Mouse (Mus musculus) hindbrain, embryonic 11.5 days (tissue): ENCODE measurements at regions not wholly inside any gene's neighbourhood (a gene's known extent, or its start where the extent isn't known, plus 50 kb on each side); places are given as distances from the start of the nearest gene placed in this dataset.
"Not testable (repeated sequence)": the region's sequence is repeated elsewhere in the genome, so short reads cannot be mapped to it uniquely, and the experiment has no call there.

Experiments used
- ATAC-seq: fragments of 200-750 bp; cut with Nextera tagmentation; 2 replicates; pipeline ENCODE4 v1.8.0; 2017; ENCODE audit warnings: mild to moderate bottlenecking, moderate TSS enrichment, moderate library complexity; ENCODE audit not compliant: low FRiP score
- DNase-seq: peaks from one replicate; pipeline ENCODE4 v3.0.0-alpha.2; 2015; ENCODE audit warnings: low spot score
- H3K27ac ChIP-seq: fragments of 300-500 bp; sonication (generic); 2 replicates; pipeline ENCODE4 v1.5.1; 2014; ENCODE audit warnings: mild to moderate bottlenecking, low read depth, low read length
- H3K27me3 ChIP-seq: fragments of 300-500 bp; sonication (generic); 2 replicates; pipeline ENCODE4 v1.6.1; 2014; ENCODE audit warnings: mild to moderate bottlenecking, low read length, moderate library complexity, mixed read lengths; ENCODE audit not compliant: control insufficient read depth, insufficient read depth
- H3K36me3 ChIP-seq: fragments of 300-500 bp; sonication (generic); 2 replicates; pipeline ENCODE4 v1.6.1; 2014; ENCODE audit warnings: mild to moderate bottlenecking, low read length, moderate library complexity, mixed read lengths; ENCODE audit not compliant: control insufficient read depth, insufficient read depth
- H3K4me1 ChIP-seq: fragments of 300-500 bp; sonication (generic); replicated peaks from 2 replicates; pipeline ENCODE4 v1.6.1; 2014; ENCODE audit warnings: low read length, mixed read lengths; ENCODE audit not compliant: control insufficient read depth, insufficient read depth
- H3K4me2 ChIP-seq: fragments of 300-500 bp; sonication (generic); replicated peaks from 2 replicates; pipeline ENCODE4 v1.6.1; 2014; ENCODE audit warnings: mild to moderate bottlenecking, low read depth, low read length
- H3K4me3 ChIP-seq: fragments of 300-500 bp; sonication (generic); 2 replicates; pipeline ENCODE4 v1.5.1; 2014; ENCODE audit warnings: low read depth, low read length
- H3K9ac ChIP-seq: fragments of 300-500 bp; sonication (generic); 2 replicates; pipeline ENCODE4 v1.6.1; 2014; ENCODE audit warnings: low read depth, low read length
- H3K9me3 ChIP-seq: fragments of 300-500 bp; sonication (generic); 2 replicates; pipeline ENCODE4 v1.6.1; 2016; ENCODE audit warnings: low read length; ENCODE audit not compliant: control insufficient read depth
- WGBS: fragments of 180-500 bp; shearing (Covaris S2); extraction: QIAGEN DNeasy Blood & Tissue Kit; methylation state at CpG from one replicate; pipeline ENCODE4 v1.1.7; 2014; 5-methylcytosine and 5-hydroxymethylcytosine counted together

GRCm38 (mm10) chr1:181262496-181262895, 50.7 kb upstream of the Wdr26 start:
- Histone ChIP-seq H3K36me3 (no peaks in the 10 kb centered on the region), H3K4me3 (no peak overlapping the region), H3K4me1 (no peaks in the 10 kb centered on the region), H3K27ac (no peak overlapping the region), H3K27me3 (no peaks in the 10 kb centered on the region), H3K9ac (no peak overlapping the region), H3K9me3 (no peaks in the 10 kb centered on the region), H3K4me2 (no peak overlapping the region)
- ATAC-seq (no peak), DNase-seq (no peak)
- 94% methylated on average over 3 of the region's 3 CpGs for WGBS

- ATAC-seq = no peak
- WGBS = 94% methylated on average over 10 of the region's 10 CpGs
- Histone ChIP-seq H3K4me1 (no peaks in the 10 kb centered on the region), H3K4me2 (no peak overlapping the region), H3K4me3 (no peak overlapping the region), H3K27me3 (no peaks in the 10 kb centered on the region), H3K9me3 (no peaks in the 10 kb centered on the region), H3K9ac (no peak overlapping the region), H3K27ac (no peak overlapping the region), H3K36me3 (no peaks in the 10 kb centered on the region)
- no peak for DNase-seq
These were observed 51.4 kb upstream of the Wdr26 start for GRCm38 (mm10) chr1:181263216-181263615.

- H3K27ac ChIP-seq, H3K9ac ChIP-seq, ATAC-seq, H3K4me2 ChIP-seq, H3K9me3 ChIP-seq, H3K36me3 ChIP-seq, H3K4me3 ChIP-seq, H3K4me1 ChIP-seq, H3K27me3 ChIP-seq, DNase-seq: not testable (repeated sequence)
- WGBS = 95% methylated on average over 10 of the region's 15 CpGs
These were observed 58.7 kb upstream of the Wdr26 start for GRCm38 (mm10) chr1:181270469-181270868.

GRCm38 (mm10) chr1:181271164-181271563, 59.4 kb upstream of the Wdr26 start:
- H3K4me1 ChIP-seq = no peaks in the 10 kb centered on the region
- 77% methylated on average over 5 of the region's 5 CpGs for WGBS
- no peaks in the 10 kb centered on the region for H3K9me3 ChIP-seq
- no peaks in the 10 kb centered on the region for H3K27me3 ChIP-seq
- H3K9ac ChIP-seq = no peak overlapping the region
- no peak overlapping the region for H3K4me3 ChIP-seq
- H3K27ac ChIP-seq = no peak overlapping the region
- no peak overlapping the region for H3K4me2 ChIP-seq
- DNase-seq = no peak
- H3K36me3 ChIP-seq = no peaks in the 10 kb centered on the region
- ATAC-seq = no peak

- Histone ChIP-seq H3K4me2 (no peak overlapping the region), H3K9ac (no peak overlapping the region), H3K9me3 (no peaks in the 10 kb centered on the region), H3K27me3 (no peaks in the 10 kb centered on the region), H3K4me3 (no peak overlapping the region), H3K4me1 (no peaks in the 10 kb centered on the region), H3K27ac (no peak overlapping the region), H3K36me3 (no peaks in the 10 kb centered on the region)
- ATAC-seq = no peak
- 67% methylated on average over 6 of the region's 6 CpGs for WGBS
- DNase-seq = no peak
These were observed 60.0 kb upstream of the Wdr26 start for GRCm38 (mm10) chr1:181271821-181272220.

GRCm38 (mm10) chr1:181272622-181273296, 61.0 kb upstream of the Wdr26 start:
- no peaks in the 10 kb centered on the region for H3K36me3 ChIP-seq
- no peak overlapping the region for H3K4me2 ChIP-seq
- DNase-seq = peak; percentile 88
- no peaks in the 10 kb centered on the region for H3K9me3 ChIP-seq
- H3K27me3 ChIP-seq = no peaks in the 10 kb centered on the region
- ATAC-seq = peak; percentile 89
- H3K27ac ChIP-seq = no peak overlapping the region
- H3K9ac ChIP-seq = no peak overlapping the region
- no peaks in the 10 kb centered on the region for H3K4me1 ChIP-seq
- WGBS = 5% methylated on average over 20 of the region's 20 CpGs
- H3K4me3 ChIP-seq = no peak overlapping the region

- ATAC-seq (no peak), DNase-seq (no peak)
- no peak overlapping the region for H3K4me2 ChIP-seq
- H3K27ac ChIP-seq = no peak overlapping the region
- H3K4me3 ChIP-seq = no peak overlapping the region
- H3K9ac ChIP-seq = no peak overlapping the region
- WGBS = 52% methylated on average over 8 of the region's 10 CpGs
- H3K4me1 ChIP-seq = no peaks in the 10 kb centered on the region
- H3K36me3 ChIP-seq = no peaks in the 10 kb centered on the region
- no peaks in the 10 kb centered on the region for H3K9me3 ChIP-seq
- H3K27me3 ChIP-seq = no peaks in the 10 kb centered on the region
These were observed 61.9 kb upstream of the Wdr26 start for GRCm38 (mm10) chr1:181273540-181274204.

GRCm38 (mm10) chr1:181280826-181281225, 69.0 kb upstream of the Wdr26 start:
- WGBS = 79% methylated on average over 5 of the region's 5 CpGs

GRCm38 (mm10) chr1:181282986-181283385, 69.4 kb upstream of the Cnih3 start:
- H3K9ac ChIP-seq, H3K4me1 ChIP-seq, ATAC-seq, H3K4me2 ChIP-seq, H3K4me3 ChIP-seq, H3K27ac ChIP-seq, DNase-seq, H3K36me3 ChIP-seq, H3K9me3 ChIP-seq, H3K27me3 ChIP-seq: not testable (repeated sequence)
- WGBS = 81% methylated on average over 8 of the region's 8 CpGs

More at GRCm38 (mm10) chr1:181280826-181281225, 69.0 kb upstream of the Wdr26 start:
- Histone ChIP-seq H3K9ac (no peak overlapping the region), H3K27ac (no peak overlapping the region), H3K36me3 (no peaks in the 10 kb centered on the region), H3K4me2 (no peak overlapping the region), H3K27me3 (no peaks in the 10 kb centered on the region), H3K9me3 (no peaks in the 10 kb centered on the region), H3K4me3 (no peak overlapping the region), H3K4me1 (no peaks in the 10 kb centered on the region)
- no peak for DNase-seq
- no peak for ATAC-seq
